9 mouse cellular contexts compared by ENCODE assay signal in the genomic region with DNA sequence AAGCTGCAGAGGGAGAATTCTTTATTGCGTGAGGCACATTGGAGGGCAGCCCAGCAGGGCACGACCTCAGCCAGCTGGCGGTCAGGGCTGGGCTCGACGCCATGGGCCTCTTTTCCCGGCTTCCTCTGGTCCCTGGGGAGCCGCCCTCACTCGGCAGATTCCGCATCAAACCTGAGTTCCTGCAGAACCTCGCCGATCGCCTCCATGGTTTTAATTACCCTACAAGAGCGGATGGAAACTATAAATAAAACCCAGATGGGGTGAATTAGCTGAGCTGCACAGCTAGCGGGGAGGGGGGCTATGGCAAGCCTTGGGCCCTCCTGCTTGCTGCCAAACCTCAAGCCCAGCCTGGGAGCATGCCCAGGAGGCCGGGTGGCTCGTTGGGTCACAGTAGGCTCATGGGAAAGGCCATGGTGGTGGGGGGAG. TPM values are rescaled to one million over a fixed set of nuclear protein-coding genes. Genes with fewer than 3 reads are reported as not detected.
DNase-seq lines count a peak whose midpoint lies in the region; ATAC-seq and TF ChIP-seq lines count a peak whose summit lies in the region.
"Had no signal": no experiment of that assay in that cellular context is flagged by ENCODE, and none has a peak within 500 bp of the region (broad histone marks: within the 10 kb centered on the region; RNA-seq: fewer than 3 reads in every experiment).

No protein-coding gene starts in this region.

- H3K9ac ChIP-seq in liver, adult 2 months (ENCODE audit: low read depth, low read length) = no peak overlapping the region
- H3K9ac ChIP-seq in liver, embryonic 11.5 days (ENCODE audit: low read depth, low read length) = no peak overlapping the region
- H3K9ac ChIP-seq in midbrain, embryonic 14.5 days (replicated peaks; ENCODE audit: low read length) = no peak overlapping the region
- H3K9ac ChIP-seq: heart, embryonic 13.5 days had no signal

- H3K9me3 ChIP-seq in liver, embryonic 11.5 days (ENCODE audit: control insufficient read depth, low read length) = no peaks in the 10 kb centered on the region
- H3K9me3 ChIP-seq in midbrain, embryonic 14.5 days (ENCODE audit: control insufficient read depth, low read length) = no peaks in the 10 kb centered on the region; the same call in 1 of the 2 replicates
- H3K9me3 ChIP-seq: heart, embryonic 13.5 days had no signal

- peaks cover 10% of the 10 kb centered on the region; the same call in 1 of the 2 replicates for H3K36me3 ChIP-seq in liver, adult 2 months (ENCODE audit: control insufficient read depth, insufficient read depth, low read length)
- H3K36me3 ChIP-seq in liver, embryonic 11.5 days (ENCODE audit: control insufficient read depth, insufficient read depth, low read length) = peaks cover 20% of the 10 kb centered on the region
- H3K36me3 ChIP-seq in midbrain, embryonic 14.5 days (ENCODE audit: control insufficient read depth, insufficient read depth, low read length) = peaks cover 26% of the 10 kb centered on the region

- whole genome bisulfite sequencing in liver, adult 2 months = 26% methylated on average over 16 of the region's 16 CpGs
- WGBS in liver, embryonic 11.5 days = 77% methylated on average over 16 of the region's 16 CpGs
- 66% methylated on average over 16 of the region's 16 CpGs for WGBS in midbrain, embryonic 14.5 days

- no peak for TF ChIP-seq CTCF in liver, adult 2 months (IDR thresholded peaks at IDR 0.05; ENCODE audit: low read depth, low read length)

- H3K4me1 ChIP-seq in liver, adult 2 months (ENCODE audit: control insufficient read depth, insufficient read depth, low read length) = peaks cover 23% of the 10 kb centered on the region
- H3K4me1 ChIP-seq in liver, embryonic 11.5 days (replicated peaks; ENCODE audit: control insufficient read depth, insufficient read depth, low read length) = peaks cover 52% of the 10 kb centered on the region
- peaks cover 17% of the 10 kb centered on the region for H3K4me1 ChIP-seq in midbrain, embryonic 14.5 days (ENCODE audit: control insufficient read depth, insufficient read depth, low read length)

- intact Hi-C loops in gastrocnemius, postnatal 14 days (cut with DNase I; ENCODE audit: low total_unique reads) = loop anchor here (5.0 kb wide), 1 partner anchor 172 kb away; no protein-coding TSS in a partner anchor

- no peak overlapping the region for H3K4me3 ChIP-seq in liver, adult 2 months (ENCODE audit: insufficient read depth, low read depth, low read length)
- H3K4me3 ChIP-seq in liver, embryonic 11.5 days (ENCODE audit: low read depth, low read length) = no peak overlapping the region
- H3K4me3 ChIP-seq in midbrain, embryonic 14.5 days (replicated peaks; ENCODE audit: low read depth, low read length) = no peak overlapping the region

- H3K27me3 ChIP-seq in liver, adult 2 months (ENCODE audit: control insufficient read depth, insufficient read depth, low read length) = no peaks in the 10 kb centered on the region
- peaks cover 39% of the 10 kb centered on the region for H3K27me3 ChIP-seq in liver, embryonic 11.5 days (replicated peaks; ENCODE audit: control insufficient read depth, insufficient read depth, low read length)
- peaks cover 49% of the 10 kb centered on the region for H3K27me3 ChIP-seq in midbrain, embryonic 14.5 days (ENCODE audit: control insufficient read depth, insufficient read depth, low read length)

- peak; percentile 62 for DNase-seq in liver, adult 2 months (ENCODE audit: extremely low read depth, low read depth, low spot score)
- no peak for DNase-seq in liver, embryonic 11.5 days (ENCODE audit: low spot score)
- peak; percentile 62 for DNase-seq in cerebellum, adult 8-10 months
- peak; percentile 82 for DNase-seq in gastrocnemius, postnatal 14 days
- DNase-seq in kidney, postnatal 25 days = peak; percentile 75 to 83
- peak; percentile 78 to 89 for DNase-seq in lung, postnatal 4 days
- no peak for DNase-seq in urinary bladder, postnatal 10 days (ENCODE audit: low spot score)
- DNase-seq in midbrain, embryonic 14.5 days = no peak

- H3K27ac ChIP-seq in liver, adult 2 months (replicated peaks; ENCODE audit: insufficient read depth, low read depth, low read length) = no peak overlapping the region
- H3K27ac ChIP-seq in liver, embryonic 11.5 days (ENCODE audit: low read depth, low read length) = no peak overlapping the region
- H3K27ac ChIP-seq in midbrain, embryonic 14.5 days (replicated peaks; ENCODE audit: low read depth, low read length) = no peak overlapping the region
- H3K27ac ChIP-seq: heart, embryonic 13.5 days had no signal

- ATAC-seq in liver, embryonic 11.5 days (replicated peaks; ENCODE audit: low FRiP score) = no peak
- no peak for ATAC-seq in midbrain, embryonic 14.5 days (ENCODE audit: low FRiP score, low TSS enrichment)

- H3K79me2 ChIP-seq in liver, adult 2 months (ENCODE audit: control insufficient read depth, insufficient read depth, low read length) = peaks cover 6% of the 10 kb centered on the region; the same call in 1 of the 2 replicates

- H3K4me2 ChIP-seq in liver, embryonic 11.5 days = no peak overlapping the region
- H3K4me2 ChIP-seq in midbrain, embryonic 14.5 days (ENCODE audit: low read length) = no peak overlapping the region

- TF ChIP-seq POLR2A in liver, adult 2 months (IDR thresholded peaks at IDR 0.05; ENCODE audit: extremely low read depth, insufficient read depth, low read length) = no peak

RNA-seq across cellular contexts. Expression of a gene that starts 2.2 kb away (rescaled TPM):
- total RNA-seq in liver, adult 2 months (2014; rRNA removed) = 60.8 and 75.2 TPM in 2 replicates
- 141 and 152 TPM in 2 replicates for polyA plus RNA-seq in liver, adult 2 months (2012; rRNA removed)
- polyA plus RNA-seq in liver, embryonic 11.5 days (2014; fragmentation: Nextera tagmentation; extraction: Ambion mirVana) = 113 and 120 TPM in 2 replicates
- total RNA-seq in gastrocnemius, postnatal 14 days (2021) = 100 to 1,000 TPM; 118 to 122 TPM
- polyA plus RNA-seq in midbrain, embryonic 14.5 days (2014; fragmentation: Nextera tagmentation; extraction: Ambion mirVana) = 152 and 190 TPM in 2 replicates

RNA-seq across cellular contexts. Expression of a gene that starts 6.3 kb away (rescaled TPM):
- total RNA-seq in liver, adult 2 months (2014; rRNA removed) = 750 and 1,062 TPM in 2 replicates
- polyA plus RNA-seq in liver, adult 2 months (2012; rRNA removed) = 596 and 770 TPM in 2 replicates
- polyA plus RNA-seq in liver, embryonic 11.5 days (2014; fragmentation: Nextera tagmentation; extraction: Ambion mirVana) = 1,024 and 1,077 TPM in 2 replicates
- 1,000 to 10,000 TPM; 1,030 to 1,066 TPM for total RNA-seq in gastrocnemius, postnatal 14 days (2021)
- polyA plus RNA-seq in midbrain, embryonic 14.5 days (2014; fragmentation: Nextera tagmentation; extraction: Ambion mirVana) = 696 and 821 TPM in 2 replicates

RNA-seq across cellular contexts. Expression of a gene that starts 11.3 kb away (rescaled TPM):
- total RNA-seq in liver, adult 2 months (2014; rRNA removed) = not detected in 2 replicates
- not detected in 2 replicates for polyA plus RNA-seq in liver, adult 2 months (2012; rRNA removed)
- 3.8 and 5.4 TPM in 2 replicates for polyA plus RNA-seq in liver, embryonic 11.5 days (2014; fragmentation: Nextera tagmentation; extraction: Ambion mirVana)
- 1 to 10 TPM; 1.5 to 1.9 TPM for total RNA-seq in gastrocnemius, postnatal 14 days (2021)
- polyA plus RNA-seq in midbrain, embryonic 14.5 days (2014; fragmentation: Nextera tagmentation; extraction: Ambion mirVana) = 2.1 and 3.0 TPM in 2 replicates

RNA-seq across cellular contexts. Expression of a gene that starts 17.1 kb away (rescaled TPM):
- total RNA-seq in liver, adult 2 months (2014; rRNA removed) = 0.34 TPM in 1 of 2 replicates, not detected in the other
- polyA plus RNA-seq in liver, adult 2 months (2012; rRNA removed) = 0.10 TPM in 1 of 2 replicates, not detected in the other
- 0.87 and 1.1 TPM in 2 replicates for polyA plus RNA-seq in liver, embryonic 11.5 days (2014; fragmentation: Nextera tagmentation; extraction: Ambion mirVana)
- not detected for total RNA-seq in gastrocnemius, postnatal 14 days (2021)
- polyA plus RNA-seq in midbrain, embryonic 14.5 days (2014; fragmentation: Nextera tagmentation; extraction: Ambion mirVana) = 104 and 143 TPM in 2 replicates

RNA-seq across cellular contexts. Expression of a gene that starts 23.2 kb away (rescaled TPM):
- 271 and 321 TPM in 2 replicates for total RNA-seq in liver, adult 2 months (2014; rRNA removed)
- 455 and 489 TPM in 2 replicates for polyA plus RNA-seq in liver, adult 2 months (2012; rRNA removed)
- polyA plus RNA-seq in liver, embryonic 11.5 days (2014; fragmentation: Nextera tagmentation; extraction: Ambion mirVana) = 261 and 285 TPM in 2 replicates
- 100 to 1,000 TPM; 116 to 117 TPM for total RNA-seq in gastrocnemius, postnatal 14 days (2021)
- polyA plus RNA-seq in midbrain, embryonic 14.5 days (2014; fragmentation: Nextera tagmentation; extraction: Ambion mirVana) = 328 and 408 TPM in 2 replicates

Comparison
In these comparisons a context has a peak if more than half of its experiments do, and no peak if none do; other contexts are left out.
1. DNase-seq: peak in liver, adult 2 months (single experiment), cerebellum, adult 8-10 months (single experiment), gastrocnemius, postnatal 14 days (single experiment), kidney, postnatal 25 days (2 of 2) and lung, postnatal 4 days (2 of 2); none in liver, embryonic 11.5 days (single experiment), urinary bladder, postnatal 10 days (single experiment) and midbrain, embryonic 14.5 days (single experiment).